Mouse (Mus musculus) cerebellum, postnatal 25 days (tissue): ENCODE results near the gene Med12l.

Source experiments
- DNase-seq, 2 experiments: peaks; one replicate each; pipeline ENCODE4 v3.0.0; 2021; ENCODE audit warnings: mixed read lengths in 2 of 2

Med12l gene

DNA sequence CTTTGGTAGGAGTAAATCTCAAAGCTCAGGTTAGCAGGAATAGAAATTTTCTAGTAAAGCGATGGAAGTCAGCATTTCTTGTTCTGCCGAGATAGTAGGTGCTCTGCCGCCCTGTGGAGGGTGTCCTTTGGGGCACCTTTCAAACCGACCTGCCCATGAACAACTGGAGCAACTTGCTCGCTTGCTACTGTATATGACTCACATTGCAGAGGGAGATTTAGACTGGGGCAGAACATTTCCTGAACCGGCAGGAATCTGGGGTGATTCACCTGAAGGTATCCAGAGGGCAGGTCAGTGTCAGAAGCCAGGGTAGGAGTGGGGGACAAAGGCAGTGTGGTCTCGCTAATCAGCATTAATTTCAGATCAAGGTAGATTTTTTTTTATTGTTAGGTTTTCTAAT, 189.3 kb downstream of the Med12l start, which contains the start of gene Gpr87:
Gpr87 (minus strand) TSS at position 167 of the 400 bp plus-strand sequence.
- no peak for DNase-seq

DNA sequence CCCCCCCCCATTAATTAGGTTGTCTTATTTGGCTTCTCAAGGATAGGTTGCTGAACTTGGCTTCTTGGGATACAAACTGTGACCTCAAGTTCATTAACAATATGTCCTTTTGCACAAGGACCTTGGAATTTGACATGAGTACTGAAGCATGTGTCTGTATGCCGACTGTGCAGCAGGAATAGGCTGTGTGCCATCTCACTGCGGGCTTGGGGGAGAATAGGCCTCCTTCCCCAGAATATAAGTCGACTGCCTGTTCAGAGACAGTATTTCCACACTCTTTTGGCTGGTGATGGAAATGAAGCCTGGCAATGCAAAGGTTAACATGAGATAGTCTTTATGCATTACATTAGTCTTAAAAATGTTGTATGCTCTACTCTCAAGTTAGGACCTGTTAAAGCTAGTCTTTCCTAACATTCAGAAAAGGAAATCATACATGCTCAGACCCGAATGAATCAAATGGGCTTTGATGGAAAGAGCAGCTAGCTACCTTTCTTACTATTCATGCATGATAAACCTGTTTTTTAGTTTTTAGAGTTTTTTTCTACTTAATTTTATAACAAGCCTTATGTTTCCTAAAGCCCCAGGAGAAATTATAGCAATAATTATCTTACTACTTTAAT, 191.8 kb downstream of the Med12l start:
- peak in 1 of 2 experiments; percentile 58 for DNase-seq

DNA sequence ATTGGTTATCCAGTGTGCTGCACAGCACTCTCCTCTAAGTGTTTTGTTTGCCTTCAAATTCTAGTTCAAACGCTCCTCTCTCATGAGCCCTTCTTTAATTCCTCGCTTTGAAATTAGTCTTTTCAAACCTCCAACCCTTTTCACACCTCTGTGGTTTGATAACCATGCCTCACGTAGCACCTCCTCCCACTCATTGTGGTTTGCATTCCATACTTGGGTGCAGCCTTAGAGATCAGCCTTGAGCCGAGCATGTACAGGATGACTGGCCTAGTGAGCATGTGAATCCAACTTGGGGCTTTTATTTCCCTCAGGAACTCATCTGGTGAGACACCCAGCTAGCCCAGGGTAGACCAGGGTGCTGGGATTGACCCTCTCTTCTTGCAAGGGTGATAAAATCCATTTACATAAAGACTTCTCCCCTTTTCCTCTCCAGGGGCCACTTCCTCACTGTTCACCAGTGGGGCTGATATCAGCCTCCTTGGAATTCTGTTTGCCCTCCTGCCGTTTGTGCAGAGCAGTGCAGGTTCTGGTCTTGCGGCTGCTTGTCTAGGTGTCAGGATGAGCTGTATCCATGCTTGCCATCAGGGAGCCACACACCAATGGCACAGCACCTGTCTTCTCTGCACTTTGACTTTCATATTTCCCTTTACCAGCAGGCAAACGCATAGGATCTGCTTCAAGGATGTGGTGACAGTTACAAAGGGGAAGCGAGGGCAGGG, 198.3 kb downstream of the Med12l start:
- DNase-seq, result no peak

DNA sequence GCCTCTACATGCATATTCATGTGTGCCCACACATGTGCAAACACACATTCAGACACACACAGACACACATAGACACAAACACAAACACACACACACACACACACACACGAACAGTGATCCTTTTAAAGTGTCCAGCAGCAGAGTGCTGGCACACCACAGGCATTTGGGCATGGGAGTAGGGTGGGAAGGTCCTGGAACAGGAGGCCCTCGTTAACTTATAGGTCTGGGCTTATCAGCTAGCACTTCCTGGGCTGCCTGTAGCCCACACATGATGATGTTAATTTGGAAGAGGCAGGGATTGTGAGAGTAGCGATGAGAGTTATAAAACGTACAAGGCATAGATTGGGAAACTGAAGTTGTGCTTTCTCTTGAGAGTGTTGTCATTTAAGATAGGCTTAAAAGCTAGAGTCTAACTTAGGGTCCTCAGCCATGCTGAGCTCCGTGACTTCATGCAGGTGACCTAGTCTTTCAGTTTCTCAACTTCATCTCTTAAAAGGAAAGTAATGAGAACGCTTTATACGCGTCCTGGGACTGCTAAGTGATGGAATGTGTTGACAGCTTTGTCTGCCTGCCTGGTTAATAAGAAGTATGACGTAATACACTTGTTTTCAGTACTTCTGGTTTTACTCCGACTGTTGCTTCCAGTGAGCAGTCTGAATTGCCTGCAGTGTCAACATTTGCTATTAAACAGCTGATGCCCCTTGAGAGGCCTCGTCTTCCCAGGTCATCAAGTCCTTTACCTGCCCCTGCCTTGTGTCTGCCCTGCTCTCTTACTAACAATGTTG, 199.3 kb downstream of the Med12l start:
- DNase-seq, result no peak

DNA sequence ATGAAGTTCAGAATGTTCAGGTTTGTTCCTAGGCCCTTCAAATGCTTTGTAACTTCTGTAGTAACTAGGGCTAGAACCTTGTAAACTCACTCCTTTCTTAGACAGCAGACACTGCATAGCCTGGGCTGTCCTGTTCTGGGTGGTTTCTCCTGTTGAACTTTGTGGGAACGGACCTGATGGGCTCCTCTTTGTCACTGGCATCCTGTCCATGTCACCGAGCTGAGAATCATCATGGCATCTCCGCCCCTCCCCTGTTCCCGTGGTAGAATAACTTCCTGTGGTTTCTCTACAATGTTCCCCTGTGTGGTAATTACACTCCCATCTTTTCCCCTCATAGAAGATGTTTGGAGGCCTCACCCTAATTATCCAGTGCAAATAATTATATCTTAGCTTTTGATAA, 200.3 kb downstream of the Med12l start:
- no peak for DNase-seq

DNA sequence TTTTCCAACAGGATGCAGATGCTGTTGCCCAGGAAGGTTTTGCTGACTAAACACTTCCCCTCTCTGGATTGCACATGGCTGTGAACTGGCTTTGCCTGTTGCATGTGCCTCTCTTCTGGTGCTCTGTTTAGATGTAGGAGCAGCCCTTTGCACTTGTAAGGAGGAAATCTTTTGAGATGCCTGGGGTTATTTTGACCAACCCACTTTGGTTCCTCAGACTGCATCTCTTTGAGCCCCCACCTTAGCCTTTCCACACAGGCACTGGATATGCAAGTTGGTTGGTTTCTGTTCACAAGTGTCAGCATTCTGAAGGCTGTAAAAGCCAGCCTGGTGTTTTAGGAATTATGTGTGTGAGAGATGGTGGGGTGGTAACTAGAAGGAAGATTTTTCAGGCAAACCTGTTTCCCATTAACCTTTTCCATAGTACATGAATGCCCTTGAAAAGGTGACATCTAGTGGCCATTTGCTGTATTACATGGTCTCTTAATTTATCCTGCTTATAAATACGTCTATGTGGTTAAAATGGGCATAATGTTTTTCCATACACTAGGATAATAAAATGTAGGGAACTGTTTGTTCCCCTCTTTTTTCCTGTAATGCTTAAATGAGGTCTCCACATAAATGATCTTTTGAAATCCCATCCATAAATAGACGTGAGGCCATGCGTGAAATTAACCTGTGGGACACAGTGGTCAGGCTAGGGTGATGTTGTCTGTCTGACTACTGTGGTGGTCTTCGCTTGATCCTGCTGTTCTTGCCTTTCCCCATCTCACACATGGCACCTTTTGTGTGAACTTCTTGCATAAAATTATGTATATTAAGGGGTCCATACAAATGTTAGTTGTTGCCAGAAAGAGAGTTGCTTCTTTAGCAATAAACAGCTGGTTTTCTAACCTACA, 203.3 kb downstream of the Med12l start:
- peak; percentile 45 to 48 for DNase-seq

DNA sequence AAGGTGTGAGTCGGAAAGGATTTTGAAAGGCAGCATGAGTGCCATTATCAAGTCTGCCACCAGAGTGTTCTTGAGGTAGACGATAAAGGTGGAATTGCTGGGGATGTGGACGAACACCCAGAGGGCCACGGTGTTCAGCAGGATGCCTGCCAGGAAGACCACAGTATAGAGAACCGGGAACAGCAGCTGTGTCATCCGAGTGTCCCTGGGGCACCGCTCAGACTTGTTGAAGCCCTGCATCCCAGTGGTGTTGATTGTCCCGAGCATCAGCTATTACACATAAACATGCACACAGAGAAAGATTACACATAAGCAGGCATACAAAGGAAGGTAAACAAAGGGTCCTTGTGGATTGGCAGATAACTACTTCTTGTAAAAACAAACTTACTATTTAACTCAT, 204.5 kb downstream of the Med12l start:
- no peak for DNase-seq

DNA sequence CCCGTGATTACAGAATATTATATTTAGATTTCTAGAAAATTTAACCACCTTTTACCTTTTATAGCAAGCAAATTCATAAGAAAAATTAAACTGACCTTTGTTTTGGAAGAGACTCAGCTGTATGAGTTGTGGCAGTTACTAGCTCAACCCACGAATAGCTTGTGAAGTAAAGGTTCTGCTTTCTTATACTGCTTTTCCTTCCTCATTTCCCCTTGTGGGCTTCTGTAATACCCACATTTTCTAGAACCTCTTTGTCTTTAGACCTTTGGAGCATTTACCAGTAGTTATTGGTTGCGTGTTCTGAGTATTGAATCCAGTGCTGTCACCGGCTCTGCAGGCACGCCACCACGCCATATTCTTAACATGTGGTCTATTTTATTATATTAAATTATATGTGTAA, 205.1 kb downstream of the Med12l start, which contains the start of gene P2ry13:
P2ry13 (minus strand) TSS at position 156 of the 400 bp plus-strand sequence.
- DNase-seq, result no peak

DNA sequence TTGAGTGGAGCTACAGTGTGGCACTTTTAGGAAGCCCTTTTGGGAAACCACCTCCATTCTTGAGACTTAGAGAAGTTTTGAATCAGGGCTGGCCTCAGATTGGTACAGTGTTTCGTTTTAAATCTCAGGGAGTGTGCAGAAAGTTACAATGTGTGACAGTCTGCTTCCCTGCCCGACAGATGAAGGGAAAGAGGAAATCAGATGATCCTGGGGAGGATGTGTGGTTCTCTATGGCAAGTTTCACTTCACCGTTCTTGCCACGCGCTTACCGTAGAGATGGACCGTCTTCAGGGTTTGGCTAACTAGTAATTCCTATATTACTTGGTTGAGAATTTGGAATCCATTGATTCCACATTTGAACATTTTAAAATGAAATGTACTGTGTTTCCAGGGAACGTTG, 206.2 kb downstream of the Med12l start:
- DNase-seq, result no peak

DNA sequence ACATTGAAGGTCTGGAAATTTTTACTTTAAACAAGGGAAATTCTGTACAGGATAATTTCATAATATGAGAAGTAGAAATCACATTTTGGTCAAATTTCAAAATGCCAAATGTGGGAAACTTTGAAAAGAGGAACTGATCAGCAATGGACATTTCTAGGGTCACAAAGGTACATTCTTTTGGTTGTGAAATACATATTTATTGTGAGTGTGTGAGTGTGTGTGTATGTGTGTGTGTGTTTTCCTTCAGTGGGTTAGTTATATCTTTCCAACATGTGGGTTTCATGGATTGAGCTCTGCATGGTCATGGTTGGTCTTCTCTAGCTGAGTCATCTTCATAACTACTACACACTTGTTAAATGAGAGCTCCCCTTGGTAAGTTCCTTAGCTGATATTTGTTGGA, 206.8 kb downstream of the Med12l start:
- DNase-seq, result no peak

DNA sequence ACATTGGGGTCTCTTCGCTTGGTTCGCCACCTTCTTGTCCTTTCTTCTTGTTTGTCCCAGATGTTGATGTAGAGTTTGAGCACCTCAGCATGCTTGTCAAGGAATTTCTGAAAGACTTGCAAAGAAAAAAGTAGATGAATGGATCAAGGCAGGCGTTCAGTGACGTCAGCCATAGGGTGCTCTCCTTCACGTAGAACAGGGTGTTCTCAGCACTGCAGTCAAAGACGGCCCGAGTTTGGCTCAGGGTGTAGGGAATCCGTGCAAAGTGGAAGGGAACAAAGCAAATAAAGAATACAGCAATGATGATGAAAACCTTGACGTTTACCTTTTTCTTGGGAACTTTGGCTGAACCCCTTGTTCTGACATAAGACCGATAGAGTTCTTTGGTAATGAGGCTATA, 211.6 kb downstream of the Med12l start:
- DNase-seq, result no peak

DNA sequence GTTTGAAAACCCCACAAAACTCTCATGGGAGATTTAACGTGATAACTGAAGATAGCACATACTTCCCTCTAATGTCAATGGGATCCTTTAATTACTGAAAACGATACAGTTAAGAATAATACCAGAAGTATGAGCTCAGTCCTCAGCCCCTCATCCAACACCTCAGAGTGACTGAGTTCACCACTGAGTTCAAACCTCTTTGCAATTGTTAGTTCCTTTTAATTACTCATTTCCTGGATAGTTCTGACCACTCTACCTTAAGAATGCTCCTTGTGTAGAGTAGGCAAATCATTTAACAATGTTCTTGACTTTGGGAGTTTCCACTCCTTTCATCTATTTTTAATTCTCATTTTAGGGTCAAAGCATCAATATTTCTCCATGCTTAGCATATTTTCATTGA, 213.7 kb downstream of the Med12l start:
- DNase-seq, result no peak

DNA sequence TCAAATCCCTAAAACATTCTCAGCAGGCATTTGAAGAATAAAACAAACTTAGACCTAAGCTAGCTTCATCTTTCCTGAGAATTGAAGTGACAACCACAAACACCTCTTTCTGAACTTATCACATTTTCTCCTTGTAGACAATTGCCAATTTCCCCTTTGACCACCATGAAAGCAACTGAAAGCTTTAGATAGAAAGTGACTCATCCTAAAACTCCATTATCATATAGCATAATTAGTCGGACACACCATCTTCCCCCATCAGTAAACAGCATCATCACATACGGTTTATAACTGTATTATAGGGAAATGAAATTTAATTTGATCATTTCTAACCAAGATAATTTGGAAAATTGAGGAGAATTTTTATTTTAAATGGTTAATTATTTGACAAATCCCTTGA, 216.7 kb downstream of the Med12l start:
- no peak for DNase-seq

DNA sequence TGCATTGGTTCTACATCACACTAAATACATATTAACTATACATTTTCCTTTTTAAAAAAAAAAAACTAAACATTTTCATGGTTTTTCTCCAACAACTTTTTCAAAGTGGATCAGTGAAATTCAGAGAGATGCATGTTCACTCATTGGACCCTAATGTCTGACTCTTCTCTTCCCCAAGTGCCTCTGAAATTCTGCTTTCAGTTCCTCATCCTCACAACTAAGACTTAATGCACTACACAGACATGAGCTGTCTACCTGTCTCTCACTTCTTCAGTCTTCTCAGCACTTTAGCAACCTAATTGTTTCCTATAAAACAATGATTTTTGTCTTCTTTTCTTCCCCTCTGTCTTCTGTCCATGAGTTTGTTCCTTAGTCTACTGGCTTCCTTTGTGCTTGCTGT, 219.8 kb downstream of the Med12l start:
- no peak for DNase-seq

DNA sequence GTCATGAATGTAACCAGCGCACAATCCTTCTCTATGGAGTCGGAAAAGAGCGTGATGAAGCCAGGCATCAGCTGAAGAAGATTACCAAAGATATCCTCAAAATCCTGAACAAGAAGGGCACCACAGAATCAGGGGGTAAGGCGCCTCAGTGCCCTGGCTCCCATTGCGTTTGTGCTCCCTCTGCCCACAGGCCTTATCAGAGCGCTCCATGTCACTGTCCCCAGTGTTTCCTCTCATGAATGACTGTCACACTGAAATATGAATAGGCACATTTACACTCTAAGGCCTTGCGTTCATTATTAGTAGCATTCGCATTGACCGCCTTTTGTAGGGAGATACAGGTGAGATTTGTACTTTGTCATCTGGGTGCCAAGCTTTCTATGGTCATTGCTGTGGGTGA, 222.1 kb downstream of the Med12l start:
- DNase-seq, result no peak

DNA sequence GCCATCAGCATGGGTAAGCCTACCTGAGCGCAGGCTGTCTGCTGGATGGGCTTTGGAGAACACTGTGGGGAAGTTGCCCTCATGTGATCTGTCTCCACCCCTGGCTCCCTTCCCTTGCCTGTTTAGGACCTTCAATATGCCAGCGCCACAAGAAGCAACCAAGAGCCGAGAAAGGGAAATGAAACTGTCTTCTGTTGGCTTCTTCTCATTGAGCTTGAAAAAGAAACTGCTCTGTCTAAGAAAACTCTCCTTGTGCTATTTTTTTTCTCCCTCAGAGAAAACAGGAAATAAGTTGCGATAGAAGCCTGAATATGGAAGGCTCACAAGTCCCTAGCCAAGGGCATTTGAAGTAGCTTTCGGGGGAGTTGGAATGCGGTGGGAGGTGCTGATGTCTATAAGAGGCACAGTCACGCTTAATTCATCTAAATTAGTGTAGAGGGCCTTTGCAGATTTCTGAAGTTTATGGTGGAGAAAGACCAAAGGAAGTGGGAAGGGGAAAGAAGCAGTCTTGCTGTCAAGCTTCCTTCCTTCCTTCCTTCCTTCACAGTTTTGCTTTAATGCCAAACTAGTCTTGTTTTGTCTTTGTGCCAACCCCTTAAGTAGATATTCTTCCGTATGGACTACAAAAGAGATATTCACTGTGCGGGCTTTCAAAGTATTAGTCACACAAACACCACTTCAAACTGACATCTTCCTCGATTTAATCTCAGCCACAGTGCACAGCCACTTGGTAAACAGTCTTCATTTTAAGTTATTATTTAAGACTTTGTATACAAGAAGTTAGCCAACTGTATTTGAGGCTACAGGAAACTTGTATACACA, 223.3 kb downstream of the Med12l start:
- DNase-seq, result no peak

DNA sequence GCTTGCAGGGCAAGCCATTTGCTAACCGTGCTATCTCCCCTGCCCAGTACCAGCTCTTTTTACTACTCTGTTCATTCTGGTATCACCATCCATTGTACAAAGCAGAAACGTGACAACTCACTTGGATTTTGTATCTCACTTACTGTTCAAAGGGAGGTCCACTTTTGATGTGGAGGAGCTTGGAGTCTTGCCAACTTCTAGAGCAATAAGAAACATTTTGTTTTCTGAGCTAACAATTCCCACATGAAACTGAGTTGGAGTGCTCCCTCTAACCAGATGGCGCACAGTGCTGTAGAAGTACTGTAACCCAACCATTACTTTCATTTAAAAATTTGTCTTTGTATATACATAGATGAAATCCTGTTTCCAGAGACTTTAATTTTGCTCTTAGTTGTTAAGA, 225.3 kb downstream of the Med12l start:
- DNase-seq, result no peak

DNA sequence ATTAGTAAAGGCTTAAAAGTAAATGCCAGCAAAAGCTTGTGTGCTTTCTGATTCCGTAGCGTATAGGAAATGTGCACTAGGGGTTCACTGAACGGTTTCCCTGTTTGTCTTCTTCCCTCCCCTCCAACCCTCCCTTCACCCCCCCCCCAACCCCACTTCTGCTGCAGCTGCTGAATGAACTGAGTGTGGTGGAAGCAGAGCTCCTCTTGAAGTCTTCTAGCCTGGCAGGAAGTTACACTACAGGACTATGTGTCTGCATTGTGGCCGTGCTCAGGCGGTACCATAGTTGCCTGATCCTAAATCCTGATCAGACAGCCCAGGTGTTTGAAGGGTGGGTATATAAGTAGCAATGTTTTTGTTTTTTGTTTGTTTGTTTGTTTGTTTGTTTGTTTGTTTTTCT, 229.3 kb downstream of the Med12l start:
- DNase-seq, result no peak

DNA sequence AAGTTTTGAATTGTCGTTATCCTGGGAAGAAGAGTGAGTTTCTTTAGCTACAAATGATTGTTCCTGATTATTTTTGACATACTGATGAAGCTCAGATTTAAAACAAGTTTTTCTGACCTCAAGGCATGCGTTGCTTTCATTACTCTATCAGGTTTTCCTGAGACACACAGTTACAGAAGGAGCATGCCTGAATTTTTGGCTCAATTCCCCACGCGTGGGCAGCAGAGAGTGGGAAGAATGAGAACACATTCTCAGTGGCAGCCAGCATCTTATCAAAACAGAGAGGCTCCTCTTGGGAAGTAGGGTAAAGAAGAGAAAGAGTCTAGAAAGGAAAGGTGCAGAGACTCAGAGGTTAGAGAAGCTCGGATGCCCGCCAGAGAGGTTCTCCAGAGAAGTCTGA, 237.8 kb downstream of the Med12l start:
- peak; percentile 64 to 76 for DNase-seq

DNA sequence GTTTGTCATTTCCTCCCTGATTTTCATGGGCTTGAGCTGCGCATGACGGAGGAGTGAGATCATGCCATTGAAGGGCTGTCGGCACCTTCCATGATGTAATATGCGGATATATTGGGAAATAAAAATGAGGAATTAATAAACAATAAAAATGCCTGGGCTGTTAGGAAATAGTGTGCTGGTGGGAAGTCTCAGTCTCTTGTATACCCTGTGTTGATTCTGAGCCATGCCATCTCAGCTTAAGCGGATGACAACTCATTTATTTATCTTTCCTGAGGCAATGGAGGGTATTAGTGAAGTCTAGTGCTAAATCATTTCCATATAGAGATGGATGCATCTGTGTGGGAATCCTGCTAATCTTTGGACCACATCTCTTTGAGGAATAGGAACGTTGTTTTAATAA, 242.4 kb downstream of the Med12l start:
- no peak for DNase-seq

DNA sequence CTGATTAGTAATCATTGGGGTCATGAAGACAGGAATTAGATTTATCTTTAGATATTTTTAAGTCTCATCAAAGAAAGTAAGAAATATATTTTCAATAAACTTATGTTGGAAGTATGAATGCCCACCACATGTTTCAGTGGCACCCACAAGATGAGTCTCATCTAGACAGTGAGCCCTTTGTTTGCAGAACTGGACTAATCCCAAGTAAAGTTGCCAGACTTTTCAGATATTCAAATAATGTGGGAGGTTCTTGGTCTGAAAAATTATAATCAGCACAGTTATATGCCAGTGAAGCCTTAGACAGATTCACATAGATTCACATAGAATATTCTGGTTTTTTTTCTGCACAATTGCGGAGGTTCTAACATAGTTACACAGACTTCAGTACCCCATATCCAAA, 244.8 kb downstream of the Med12l start:
- DNase-seq, result no peak
